Mouse (Mus musculus) CH12.LX (cell line): ENCODE measurements around the gene H3f3b.

Experiments used
- TCF12 ChIP-seq: IDR thresholded peaks from 2 replicates; pipeline ENCODE4 v1.6.1; 2014; ENCODE audit warnings: low read depth, mild to moderate bottlenecking, inconsistent platforms, low read length, improper control_type of control experiment
- ZMIZ1 ChIP-seq: IDR thresholded peaks from 2 replicates; pipeline ENCODE4 v1.6.1; 2012; ENCODE audit warnings: low read depth, mild to moderate bottlenecking, inconsistent platforms, low read length, improper control_type of control experiment

DNA sequence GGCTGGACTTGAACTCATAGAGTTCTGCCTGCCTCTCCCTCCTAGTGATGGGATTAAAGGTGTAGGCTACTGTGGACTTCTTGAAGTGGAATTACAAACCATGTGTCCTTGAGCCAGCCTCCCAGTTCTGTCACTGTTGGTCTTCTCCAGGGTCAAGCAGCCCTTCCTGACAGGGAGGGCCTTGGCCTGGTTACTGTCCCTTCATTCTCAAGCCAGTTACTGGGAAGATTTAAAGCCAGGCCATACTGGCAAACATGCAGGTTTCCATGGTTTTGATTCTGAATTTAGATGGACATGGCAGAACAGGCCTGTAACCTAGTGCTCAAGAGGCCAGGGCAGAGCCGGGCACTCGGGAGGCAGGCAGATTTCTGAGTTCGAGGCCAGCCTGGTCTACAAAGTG is 32.5 kb downstream of the H3f3b start:
- TF ChIP-seq ZMIZ1 (no peak), TCF12 (no peak)
